Mouse (Mus musculus) G1E (cell line): ENCODE data around the gene Arxes2. TPM values are rescaled to one million over a fixed set of nuclear protein-coding genes. Genes with fewer than 3 reads are reported as not detected.
"Not testable (repeated sequence)": the region's sequence is repeated elsewhere in the genome, so short reads cannot be mapped to it uniquely, and the experiment has no call there.

Experiments used
- ATAC-seq: 2 replicates; pipeline ENCODE4 v1.8.0; 2016; ENCODE audit warnings: mild to moderate bottlenecking; ENCODE audit not compliant: insufficient number of reproducible peaks, poor library complexity, low FRiP score, severe bottlenecking; ENCODE audit errors: extremely low read depth
- DNase-seq: peaks from one replicate; pipeline ENCODE4 v3.0.0; 2012; ENCODE audit warnings: low spot score
- H3K27me3 ChIP-seq: 2 replicates; pipeline ENCODE4 v1.6.1; 2012; ENCODE audit warnings: mild to moderate bottlenecking, low read length, inconsistent platforms; ENCODE audit not compliant: insufficient read depth
- H3K36me3 ChIP-seq: replicated peaks from 2 replicates; pipeline ENCODE3; 2012; ENCODE audit warnings: mild to moderate bottlenecking, inconsistent platforms
- H3K4me1 ChIP-seq: 2 replicates; pipeline ENCODE4 v1.6.1; 2012; ENCODE audit warnings: low read depth, low read length, inconsistent platforms, mixed read lengths; ENCODE audit not compliant: insufficient read depth
- H3K4me3 ChIP-seq: 2 replicates; pipeline ENCODE4 v1.5.1; 2012; ENCODE audit warnings: low read depth, mild to moderate bottlenecking, inconsistent platforms, low read length, moderate library complexity, mixed read lengths
- H3K9me3 ChIP-seq: replicated peaks from 2 replicates; pipeline ENCODE4 v1.6.1; 2012; ENCODE audit warnings: inconsistent platforms
- CTCF ChIP-seq: IDR thresholded peaks from 2 replicates; pipeline ENCODE4 v1.5.1; 2012; ENCODE audit warnings: low read depth, low read length, inconsistent platforms, mixed read lengths
- GATA1 ChIP-seq: IDR thresholded peaks from 2 replicates; pipeline ENCODE4 v1.6.1; 2012; ENCODE audit warnings: borderline replicate concordance, low read length, inconsistent platforms, mixed read lengths
- GATA2 ChIP-seq: IDR thresholded peaks from 2 replicates; pipeline ENCODE4 v1.6.1; 2012; ENCODE audit warnings: low read depth, low read length, inconsistent platforms, borderline replicate concordance
- POLR2AphosphoS5 ChIP-seq: IDR thresholded peaks from 2 replicates; pipeline ENCODE4 v1.6.1; 2012; ENCODE audit warnings: low read depth, low read length, inconsistent platforms; ENCODE audit not compliant: insufficient replicate concordance
- TAL1 ChIP-seq: conservative IDR thresholded peaks from 2 replicates; pipeline ENCODE4 v1.6.1; 2012; ENCODE audit warnings: low read depth, low read length, inconsistent platforms, mixed read lengths
- polyA plus RNA-seq: library from polyadenylated mRNA; stranded (reverse); fragments of >175 nt; gene quantifications from 2 replicates; pipeline ENCODE4 v1.2.3, GENCODE M21; 2012
- total RNA-seq, 2 experiments: library from RNA; stranded (forward) in 1 of 2; stranded (reverse) in 1 of 2; fragments of 200-1000 nt in 1 of 2; fragments of >200 nt in 1 of 2; fragmentation: Nextera tagmentation in 1 of 2; gene quantifications; 2 replicates each; pipeline ENCODE4 v1.2.3; 2014 to 2017

Gene Arxes2
- total RNA-seq (2014; fragmentation: Nextera tagmentation): 9.0 and 12.7 TPM in 2 replicates
- 8.4 and 13.6 TPM in 2 replicates for total RNA-seq (2017)
- 13.5 TPM in 2 replicates for polyA plus RNA-seq

GRCm38 (mm10) chrX:135993664-135994119 is at the start of gene Arxes2:
Gene Arxes2, plus strand, starts transcription at chrX:135993824.
- not testable (repeated sequence) for H3K4me1 ChIP-seq, H3K36me3 ChIP-seq, H3K27me3 ChIP-seq, DNase-seq, H3K9me3 ChIP-seq
- H3K4me3 ChIP-seq: peak within 1 kb of the TSS; percentile 58; the same call in 1 of the 2 replicates
- ATAC-seq: peak; percentile 45; the same call in 1 of the 2 replicates

DNA sequence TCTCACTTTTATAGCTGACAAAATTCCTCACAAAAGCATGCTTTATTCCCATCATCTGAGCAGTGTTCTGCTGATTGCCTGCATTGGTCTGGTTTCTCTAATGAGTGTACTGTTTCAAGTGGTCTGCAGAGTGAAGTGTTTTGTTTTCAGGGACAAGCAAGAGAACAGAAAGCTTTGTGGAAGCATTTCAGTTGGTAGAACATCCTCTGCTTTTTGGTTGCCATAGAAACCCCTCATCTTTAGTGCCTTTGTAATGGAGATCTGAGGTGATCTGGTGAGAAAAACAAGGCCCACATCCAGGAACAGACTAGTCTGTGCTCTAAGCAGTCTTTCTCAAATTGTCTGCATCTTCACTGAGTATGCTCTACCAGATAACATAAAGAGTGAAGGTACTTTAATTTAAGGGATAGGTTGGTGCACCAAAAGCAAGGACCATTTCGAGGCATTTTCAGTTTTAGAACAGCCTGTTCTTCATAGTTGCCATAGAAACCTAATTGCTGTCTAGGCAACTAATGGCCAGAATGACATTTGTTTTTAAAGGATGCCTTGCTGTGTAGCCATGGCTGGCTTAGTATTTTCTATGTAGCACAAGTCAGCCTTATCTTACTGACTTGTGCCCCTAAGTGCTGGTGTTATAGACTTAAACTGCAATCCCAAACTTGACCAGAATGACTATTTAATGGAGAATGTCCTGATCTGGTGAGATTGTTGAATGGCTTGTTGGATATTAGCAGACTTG is 44.8 kb upstream of the Arxes2 start:
- H3K36me3 ChIP-seq: no peaks in the 10 kb centered on the region
- ATAC-seq (no peak), DNase-seq (no peak)
- no peak for TF ChIP-seq POLR2AphosphoS5
- no peak for TF ChIP-seq TAL1
- TF ChIP-seq CTCF: no peak
- TF ChIP-seq GATA2: no peak
- no peak for TF ChIP-seq GATA1
- no peak overlapping the region for H3K4me3 ChIP-seq
- H3K9me3 ChIP-seq: no peaks in the 10 kb centered on the region
- no peaks in the 10 kb centered on the region for H3K4me1 ChIP-seq
- H3K27me3 ChIP-seq: no peaks in the 10 kb centered on the region

DNA sequence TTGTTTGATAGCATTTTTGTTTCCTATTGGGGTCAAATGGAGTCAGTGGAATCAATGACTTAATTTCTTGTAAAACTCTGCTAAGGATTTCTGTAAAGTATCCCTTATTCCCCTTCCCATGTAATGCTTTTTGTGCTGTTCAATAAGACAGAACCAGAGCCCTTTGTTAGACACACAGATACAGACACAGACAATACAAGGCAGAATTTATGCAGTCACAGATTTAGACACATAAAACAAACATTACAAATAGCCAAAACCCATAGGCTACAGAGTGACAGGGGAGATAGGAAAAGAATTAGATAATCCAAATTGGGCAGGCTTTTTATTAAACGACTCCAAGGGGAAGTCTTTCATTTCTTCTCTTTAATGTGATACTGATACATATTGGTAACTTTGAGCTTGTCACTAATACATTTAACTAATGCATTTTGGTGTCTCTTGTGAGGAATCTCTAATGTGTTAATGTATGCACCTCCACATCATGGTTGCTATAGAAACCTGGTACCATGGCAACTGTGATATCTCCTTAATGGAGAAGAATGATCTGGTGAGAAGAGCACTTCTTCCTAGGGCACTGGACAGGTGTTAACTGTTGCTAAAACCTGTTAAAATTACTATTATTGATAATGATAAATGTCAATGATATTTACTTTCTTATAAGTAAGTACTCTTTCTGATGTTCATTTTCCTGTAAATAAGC is 36.5 kb upstream of the Arxes2 start:
- Histone ChIP-seq H3K4me1 (no peaks in the 10 kb centered on the region), H3K27me3 (no peaks in the 10 kb centered on the region), H3K9me3 (no peaks in the 10 kb centered on the region), H3K36me3 (no peaks in the 10 kb centered on the region), H3K4me3 (no peak overlapping the region)
- no peak for ATAC-seq
- TF ChIP-seq TAL1: no peak
- DNase-seq: no peak

GRCm38 (mm10) chrX:135957691-135958081 is 35.9 kb upstream of the Arxes2 start:
- ATAC-seq (no peak), DNase-seq (no peak)
- no peaks in the 10 kb centered on the region for H3K36me3 ChIP-seq
- no peaks in the 10 kb centered on the region for H3K27me3 ChIP-seq
- no peaks in the 10 kb centered on the region for H3K4me1 ChIP-seq
- no peaks in the 10 kb centered on the region for H3K9me3 ChIP-seq
- no peak overlapping the region for H3K4me3 ChIP-seq
- TF ChIP-seq GATA2 (no peak), TAL1 (no peak), CTCF (no peak), GATA1 (no peak)

GRCm38 (mm10) chrX:135958589-135959225 is 34.9 kb upstream of the Arxes2 start:
- H3K4me3 ChIP-seq: no peak overlapping the region
- no peaks in the 10 kb centered on the region for H3K4me1 ChIP-seq
- no peaks in the 10 kb centered on the region for H3K9me3 ChIP-seq
- DNase-seq: no peak
- TF ChIP-seq GATA2 (no peak), TAL1 (no peak), POLR2AphosphoS5 (no peak), GATA1 (no peak), CTCF (no peak)
- H3K27me3 ChIP-seq: no peaks in the 10 kb centered on the region
- ATAC-seq: no peak
- no peaks in the 10 kb centered on the region for H3K36me3 ChIP-seq

DNA sequence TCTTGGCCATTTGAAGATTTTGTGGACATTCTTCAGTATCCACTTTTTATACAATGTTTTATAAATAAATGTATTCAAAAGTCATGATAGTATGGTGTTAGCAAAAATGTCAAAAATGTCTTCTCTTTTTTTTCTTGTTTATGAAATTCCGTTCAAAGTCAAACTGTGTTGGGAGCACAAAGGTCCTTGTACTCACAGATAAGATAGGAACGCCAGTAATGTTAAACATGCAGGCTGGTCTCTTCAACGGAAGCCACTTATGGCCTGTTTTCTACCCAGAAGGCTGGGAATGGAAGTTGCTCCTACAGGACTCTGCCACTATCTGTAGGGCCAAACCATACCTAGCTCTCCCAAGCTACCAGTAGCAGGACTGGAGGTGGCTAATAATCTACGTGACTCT is 34.1 kb upstream of the Arxes2 start:
- Histone ChIP-seq H3K27me3 (no peaks in the 10 kb centered on the region), H3K4me3 (no peak overlapping the region), H3K9me3 (no peaks in the 10 kb centered on the region), H3K4me1 (no peaks in the 10 kb centered on the region), H3K36me3 (no peaks in the 10 kb centered on the region)
- ATAC-seq: no peak
- TF ChIP-seq GATA2 (no peak), TAL1 (no peak), POLR2AphosphoS5 (no peak), GATA1 (no peak), CTCF (no peak)
- no peak for DNase-seq
